Mouse (Mus musculus) kidney, embryonic 16.5 days (tissue): ENCODE results near the gene Hbb-y. TPM values are rescaled to one million over a fixed set of nuclear protein-coding genes. Genes with fewer than 3 reads are reported as not detected.
"Not testable (repeated sequence)": the region's sequence is repeated elsewhere in the genome, so short reads cannot be mapped to it uniquely, and the experiment has no call there.

Experiments used
- ATAC-seq: fragments of 200-750 bp; cut with Nextera tagmentation; 2 replicates; pipeline ENCODE4 v1.8.0; 2017; ENCODE audit warnings: moderate TSS enrichment; ENCODE audit not compliant: low FRiP score, low TSS enrichment
- H3K27ac ChIP-seq: fragments of 300-500 bp; sonication (generic); 2 replicates; pipeline ENCODE4 v1.5.1; 2014; ENCODE audit warnings: low read length
- H3K27me3 ChIP-seq: fragments of 300-500 bp; sonication (generic); 2 replicates; pipeline ENCODE4 v1.6.1; 2014; ENCODE audit warnings: low read length, control low read depth, mixed read lengths; ENCODE audit not compliant: insufficient read depth
- H3K36me3 ChIP-seq: fragments of 300-500 bp; sonication (generic); 2 replicates; pipeline ENCODE4 v1.6.1; 2014; ENCODE audit warnings: low read length, control low read depth, mixed read lengths; ENCODE audit not compliant: insufficient read depth
- H3K4me1 ChIP-seq: fragments of 300-500 bp; sonication (generic); 2 replicates; pipeline ENCODE4 v1.6.1; 2014; ENCODE audit warnings: low read length, control low read depth, mixed read lengths; ENCODE audit not compliant: insufficient read depth
- H3K4me2 ChIP-seq: fragments of 300-500 bp; sonication (generic); replicated peaks from 2 replicates; pipeline ENCODE4 v1.6.1; 2014; ENCODE audit warnings: low read depth, low read length
- H3K4me3 ChIP-seq: fragments of 300-500 bp; sonication (generic); 2 replicates; pipeline ENCODE4 v1.5.1; 2014; ENCODE audit warnings: mild to moderate bottlenecking, low read length
- H3K9ac ChIP-seq: fragments of 300-500 bp; sonication (generic); replicated peaks from 2 replicates; pipeline ENCODE4 v1.6.1; 2014; ENCODE audit warnings: low read length
- H3K9me3 ChIP-seq: fragments of 300-500 bp; sonication (generic); 2 replicates; pipeline ENCODE4 v1.6.1; 2016; ENCODE audit warnings: low read length, control low read depth
- WGBS: fragments of 180-500 bp; shearing (Covaris S2); extraction: QIAGEN DNeasy Blood & Tissue Kit; methylation state at CpG from one replicate; pipeline ENCODE4 v1.1.7; 2014; 5-methylcytosine and 5-hydroxymethylcytosine counted together
- polyA plus RNA-seq: library from polyadenylated mRNA; unstranded; fragments of >200 nt; fragmentation: Nextera tagmentation; extraction: Ambion mirVana; gene quantifications from 2 replicates; pipeline ENCODE4 v1.2.1, GENCODE M21; 2015

The Hbb-y gene
- polyA plus RNA-seq, 1 experiment from 2014 or later = 50.5 TPM

- no peaks in the 10 kb centered on the region for H3K27me3 ChIP-seq
- ATAC-seq = no peak
- no peaks in the 10 kb centered on the region for H3K9me3 ChIP-seq
- H3K4me2 ChIP-seq = no peak overlapping the region
- no peaks in the 10 kb centered on the region for H3K4me1 ChIP-seq
- H3K36me3 ChIP-seq = no peaks in the 10 kb centered on the region
- 80% methylated on average over 2 of the region's 2 CpGs for WGBS
- no peak overlapping the region for H3K4me3 ChIP-seq
- H3K27ac ChIP-seq = no peak overlapping the region
- no peak overlapping the region for H3K9ac ChIP-seq
Measured at GRCm38 (mm10) chr7:103859076-103859475, 6.1 kb upstream of the Hbb-y start.

- no peaks in the 10 kb centered on the region for H3K9me3 ChIP-seq
- ATAC-seq = no peak
- H3K4me1 ChIP-seq = no peaks in the 10 kb centered on the region
- no peaks in the 10 kb centered on the region for H3K27me3 ChIP-seq
- no peak overlapping the region for H3K4me3 ChIP-seq
- H3K27ac ChIP-seq = no peak overlapping the region
- H3K36me3 ChIP-seq = no peaks in the 10 kb centered on the region
- H3K4me2 ChIP-seq = no peak overlapping the region
- 66% methylated on average over 1 of the region's 1 CpGs for WGBS
- no peak overlapping the region for H3K9ac ChIP-seq
Measured at GRCm38 (mm10) chr7:103854669-103855068, 1.7 kb upstream of the Hbb-y start.

- no peaks in the 10 kb centered on the region for H3K36me3 ChIP-seq
- H3K27me3 ChIP-seq = no peaks in the 10 kb centered on the region
- H3K4me3 ChIP-seq = no peak overlapping the region
- no peak overlapping the region for H3K9ac ChIP-seq
- no peak for ATAC-seq
- no peak overlapping the region for H3K4me2 ChIP-seq
- 43% methylated on average over 2 of the region's 2 CpGs for WGBS
- H3K27ac ChIP-seq = no peak overlapping the region
- no peaks in the 10 kb centered on the region for H3K9me3 ChIP-seq
- H3K4me1 ChIP-seq = no peaks in the 10 kb centered on the region
Measured at GRCm38 (mm10) chr7:103844525-103845325, 8.3 kb downstream of the Hbb-y start.

- no peak within 1 kb of the TSS for H3K27ac ChIP-seq
- no peak within 1 kb of the TSS for H3K9ac ChIP-seq
- no peaks in the 10 kb centered on the region for H3K27me3 ChIP-seq
- WGBS = 89% methylated on average over 2 of the region's 2 CpGs
- ATAC-seq = no peak
- H3K4me2 ChIP-seq = no peak within 1 kb of the TSS
- H3K4me3 ChIP-seq = no peak within 1 kb of the TSS
- H3K4me1 ChIP-seq = no peaks in the 10 kb centered on the region
- no peaks in the 10 kb centered on the region for H3K9me3 ChIP-seq
- no peaks in the 10 kb centered on the region for H3K36me3 ChIP-seq
Measured at GRCm38 (mm10) chr7:103843034-103843433, 10.0 kb downstream of the Hbb-y start, which contains the start of gene Hbb-bh1. Gene Hbb-bh1 (minus strand): TSS chr7:103843164.

GRCm38 (mm10) chr7:103840268-103840667 lies 12.7 kb downstream of the Hbb-y start, which contains the start of gene Hbb-bh2:
Gene Hbb-bh2 (minus strand): TSS chr7:103840520.
- H3K27me3 ChIP-seq = no peaks in the 10 kb centered on the region
- H3K4me3 ChIP-seq = no peak within 1 kb of the TSS
- ATAC-seq = no peak
- 72% methylated on average over 3 of the region's 3 CpGs for WGBS
- no peaks in the 10 kb centered on the region for H3K36me3 ChIP-seq
- no peak within 1 kb of the TSS for H3K27ac ChIP-seq
- no peaks in the 10 kb centered on the region for H3K4me1 ChIP-seq
- H3K9ac ChIP-seq = no peak within 1 kb of the TSS
- no peak within 1 kb of the TSS for H3K4me2 ChIP-seq
- H3K9me3 ChIP-seq = no peaks in the 10 kb centered on the region

- Histone ChIP-seq H3K4me3 (no peak within 1 kb of the TSS), H3K9ac (no peak within 1 kb of the TSS), H3K9me3 (no peaks in the 10 kb centered on the region), H3K36me3 (no peaks in the 10 kb centered on the region), H3K4me2 (no peak within 1 kb of the TSS), H3K27ac (no peak within 1 kb of the TSS), H3K27me3 (no peaks in the 10 kb centered on the region), H3K4me1 (no peaks in the 10 kb centered on the region)
- 92% methylated on average over 4 of the region's 4 CpGs for WGBS
- ATAC-seq = peak; percentile 67; the same call in 1 of the 2 replicates
Measured at GRCm38 (mm10) chr7:103827808-103828207, 25.2 kb downstream of the Hbb-y start, which contains the start of gene Hbb-bs. Gene Hbb-bs (minus strand): TSS chr7:103828096.

- not testable (repeated sequence) for H3K4me1 ChIP-seq, H3K27me3 ChIP-seq, H3K4me2 ChIP-seq, H3K9me3 ChIP-seq, ATAC-seq, H3K27ac ChIP-seq, H3K4me3 ChIP-seq, H3K36me3 ChIP-seq, H3K9ac ChIP-seq
- no CpG with 5 or more reads among the region's 2 CpGs for WGBS
Measured at GRCm38 (mm10) chr7:103827139-103827538, 25.9 kb downstream of the Hbb-y start.

- H3K4me2 ChIP-seq = no peak overlapping the region
- no peak for ATAC-seq
- no peak overlapping the region for H3K9ac ChIP-seq
- no peak overlapping the region for H3K27ac ChIP-seq
- H3K36me3 ChIP-seq = no peaks in the 10 kb centered on the region
- H3K27me3 ChIP-seq = no peaks in the 10 kb centered on the region
- H3K4me3 ChIP-seq = no peak overlapping the region
- H3K4me1 ChIP-seq = no peaks in the 10 kb centered on the region
- no peaks in the 10 kb centered on the region for H3K9me3 ChIP-seq
- 62% methylated on average over 3 of the region's 3 CpGs for WGBS
Measured at GRCm38 (mm10) chr7:103826255-103826887, 26.6 kb downstream of the Hbb-y start.

GRCm38 (mm10) chr7:103825536-103826254 lies 27.3 kb downstream of the Hbb-y start:
- Histone ChIP-seq H3K36me3 (no peaks in the 10 kb centered on the region), H3K27ac (no peak overlapping the region), H3K4me3 (no peak overlapping the region), H3K27me3 (no peaks in the 10 kb centered on the region), H3K4me1 (no peaks in the 10 kb centered on the region), H3K9me3 (no peaks in the 10 kb centered on the region), H3K4me2 (no peak overlapping the region), H3K9ac (no peak overlapping the region)
- WGBS = 91% methylated on average over 3 of the region's 3 CpGs
- ATAC-seq = no peak
